Mouse (Mus musculus) heart, adult 9 months (tissue): ENCODE measurements around the gene Rbm12b1.
"Not testable (repeated sequence)": the region's sequence is repeated elsewhere in the genome, so short reads cannot be mapped to it uniquely, and the experiment has no call there.

Experiments
- DNase-seq, 2 experiments: peaks; one replicate each; pipeline ENCODE4 v3.0.0; 2022; ENCODE audit warnings: low spot score in 2 of 2

Gene Rbm12b1

GRCm38 (mm10) chr4:12140141-12140567 is at the start of gene Rbm12b1:
Gene Rbm12b1 (plus strand): TSS chr4:12140264.
- DNase-seq: peak; percentile 84 to 89

GRCm38 (mm10) chr4:12140592-12141062 is 563 bp downstream of the Rbm12b1 start:
- DNase-seq: not testable (repeated sequence)

GRCm38 (mm10) chr4:12141516-12141915 is 1.5 kb downstream of the Rbm12b1 start:
- DNase-seq: not testable (repeated sequence)

GRCm38 (mm10) chr4:12147660-12148059 is 7.6 kb downstream of the Rbm12b1 start:
- no peak for DNase-seq

GRCm38 (mm10) chr4:12170986-12171317 is 30.9 kb downstream of the Rbm12b1 start:
- DNase-seq: no peak

GRCm38 (mm10) chr4:12171318-12172091 is 31.4 kb downstream of the Rbm12b1 start, which contains the start of gene Fam92a:
Gene Fam92a (minus strand): TSS chr4:12172015.
- peak; percentile 63 to 64 for DNase-seq

- no peak for DNase-seq
Measured at GRCm38 (mm10) chr4:12178992-12179391, 38.9 kb downstream of the Rbm12b1 start.
